Mouse (Mus musculus) intestine, embryonic 14.5 days (tissue): ENCODE measurements around the gene Bbs9. TPM values are rescaled to one million over a fixed set of nuclear protein-coding genes. Genes with fewer than 3 reads are reported as not detected.

ENCODE experiments used
- ATAC-seq: fragments of 200-750 bp; cut with Nextera tagmentation; replicated peaks from 2 replicates; pipeline ENCODE4 v1.8.0; 2017; ENCODE audit warnings: low read depth, moderate number of reproducible peaks, moderate TSS enrichment, moderate library complexity; ENCODE audit not compliant: low FRiP score, low TSS enrichment
- DNase-seq: peaks from one replicate; pipeline ENCODE4 v3.0.0-alpha.2; 2018; ENCODE audit warnings: low spot score
- H3K27ac ChIP-seq: fragments of 300-500 bp; sonication (generic); 2 replicates; pipeline ENCODE4 v1.5.1; 2014; ENCODE audit warnings: low read depth, mild to moderate bottlenecking, control low read depth
- H3K27me3 ChIP-seq: fragments of 300-500 bp; sonication (generic); replicated peaks from 2 replicates; pipeline ENCODE4 v1.6.1; 2014; ENCODE audit warnings: low read length, control low read depth; ENCODE audit not compliant: control insufficient read depth, insufficient read depth
- H3K36me3 ChIP-seq: fragments of 300-500 bp; sonication (generic); 2 replicates; pipeline ENCODE4 v1.6.1; 2014; ENCODE audit warnings: low read length, control low read depth; ENCODE audit not compliant: control insufficient read depth, insufficient read depth
- H3K4me1 ChIP-seq: fragments of 300-500 bp; sonication (generic); replicated peaks from 2 replicates; pipeline ENCODE4 v1.6.1; 2014; ENCODE audit warnings: low read length, control low read depth, mixed read lengths; ENCODE audit not compliant: control insufficient read depth, insufficient read depth
- H3K4me2 ChIP-seq: fragments of 300-500 bp; sonication (generic); 2 replicates; pipeline ENCODE4 v1.6.1; 2014; ENCODE audit warnings: low read length
- H3K4me3 ChIP-seq: fragments of 300-500 bp; sonication (generic); 2 replicates; pipeline ENCODE4 v1.5.1; 2014; ENCODE audit warnings: low read depth, low read length, control low read depth, mixed read lengths
- H3K9ac ChIP-seq: fragments of 300-500 bp; sonication (generic); 2 replicates; pipeline ENCODE4 v1.6.1; 2014; ENCODE audit warnings: mild to moderate bottlenecking, low read length
- H3K9me3 ChIP-seq: fragments of 300-500 bp; sonication (generic); 2 replicates; pipeline ENCODE4 v1.6.1; 2016; ENCODE audit warnings: low read length, control low read depth; ENCODE audit not compliant: control insufficient read depth
- WGBS: fragments of 180-500 bp; shearing (Covaris S2); extraction: QIAGEN DNeasy Blood & Tissue Kit; methylation state at CpG from one replicate; pipeline ENCODE4 v1.1.7; 2014; 5-methylcytosine and 5-hydroxymethylcytosine counted together
- polyA plus RNA-seq: library from polyadenylated mRNA; unstranded; fragments of >200 nt; fragmentation: Nextera tagmentation; extraction: Ambion mirVana; gene quantifications from 2 replicates; pipeline ENCODE4 v1.2.1, GENCODE M21; 2014

The Bbs9 gene
- polyA plus RNA-seq, 1 experiment from 2014 or later = 14.2 TPM

- Histone ChIP-seq H3K27me3 (no peaks in the 10 kb centered on the region), H3K4me1 (no peaks in the 10 kb centered on the region), H3K36me3 (no peaks in the 10 kb centered on the region), H3K27ac (no peak overlapping the region), H3K9ac (no peak overlapping the region), H3K9me3 (no peaks in the 10 kb centered on the region), H3K4me3 (no peak overlapping the region), H3K4me2 (no peak overlapping the region)
- WGBS = 89% methylated on average over 5 of the region's 5 CpGs
- no peak for DNase-seq
- ATAC-seq = no peak
These were observed 300.9 kb downstream of the Bbs9 start for GRCm38 (mm10) chr9:22776246-22776961.

- 86% methylated on average over 7 of the region's 7 CpGs for WGBS
- Histone ChIP-seq H3K36me3 (no peaks in the 10 kb centered on the region), H3K9me3 (no peaks in the 10 kb centered on the region)
These were observed 301.9 kb downstream of the Bbs9 start for GRCm38 (mm10) chr9:22777425-22777824.

GRCm38 (mm10) chr9:22779631-22780030 is 304.1 kb downstream of the Bbs9 start:
- WGBS = 87% methylated on average over 6 of the region's 6 CpGs
- no peak for ATAC-seq
- no peak overlapping the region for H3K9ac ChIP-seq

More at GRCm38 (mm10) chr9:22777425-22777824, 301.9 kb downstream of the Bbs9 start:
- Histone ChIP-seq H3K4me2 (no peak overlapping the region), H3K9ac (no peak overlapping the region), H3K4me1 (no peaks in the 10 kb centered on the region), H3K27ac (no peak overlapping the region), H3K4me3 (no peak overlapping the region), H3K27me3 (no peaks in the 10 kb centered on the region)
- no peak for ATAC-seq
- DNase-seq = no peak

GRCm38 (mm10) chr9:22786006-22786405 is 310.5 kb downstream of the Bbs9 start:
- Histone ChIP-seq H3K9me3 (no peaks in the 10 kb centered on the region), H3K27ac (no peak overlapping the region), H3K4me2 (no peak overlapping the region), H3K4me3 (no peak overlapping the region), H3K9ac (no peak overlapping the region), H3K36me3 (no peaks in the 10 kb centered on the region), H3K27me3 (no peaks in the 10 kb centered on the region), H3K4me1 (no peaks in the 10 kb centered on the region)
- 89% methylated on average over 4 of the region's 4 CpGs for WGBS
- ATAC-seq (no peak), DNase-seq (no peak)

More at GRCm38 (mm10) chr9:22779631-22780030, 304.1 kb downstream of the Bbs9 start:
- Histone ChIP-seq H3K36me3 (no peaks in the 10 kb centered on the region), H3K4me3 (no peak overlapping the region), H3K4me2 (no peak overlapping the region), H3K27me3 (no peaks in the 10 kb centered on the region), H3K27ac (no peak overlapping the region), H3K4me1 (no peaks in the 10 kb centered on the region), H3K9me3 (no peaks in the 10 kb centered on the region)
- no peak for DNase-seq

- ATAC-seq (no peak), DNase-seq (no peak)
- no peaks in the 10 kb centered on the region for H3K36me3 ChIP-seq
- no peak overlapping the region for H3K4me3 ChIP-seq
- WGBS = 93% methylated on average over 4 of the region's 4 CpGs
- H3K27ac ChIP-seq = no peak overlapping the region
- H3K9ac ChIP-seq = no peak overlapping the region
- no peaks in the 10 kb centered on the region for H3K27me3 ChIP-seq
- H3K4me1 ChIP-seq = no peaks in the 10 kb centered on the region
- no peaks in the 10 kb centered on the region for H3K9me3 ChIP-seq
- no peak overlapping the region for H3K4me2 ChIP-seq
These were observed 312.9 kb downstream of the Bbs9 start for GRCm38 (mm10) chr9:22788423-22788822.

GRCm38 (mm10) chr9:22788850-22789249 is 313.3 kb downstream of the Bbs9 start:
- no peaks in the 10 kb centered on the region for H3K9me3 ChIP-seq
- no peaks in the 10 kb centered on the region for H3K27me3 ChIP-seq
- no peak overlapping the region for H3K27ac ChIP-seq
- no peak overlapping the region for H3K4me3 ChIP-seq
- H3K4me2 ChIP-seq = no peak overlapping the region
- no peak overlapping the region for H3K9ac ChIP-seq
- no peaks in the 10 kb centered on the region for H3K36me3 ChIP-seq
- H3K4me1 ChIP-seq = no peaks in the 10 kb centered on the region
- WGBS = 87% methylated on average over 4 of the region's 4 CpGs
- ATAC-seq (no peak), DNase-seq (no peak)

GRCm38 (mm10) chr9:22789380-22790168 is 314.1 kb downstream of the Bbs9 start:
- Histone ChIP-seq H3K4me2 (no peak overlapping the region), H3K9me3 (no peaks in the 10 kb centered on the region), H3K36me3 (no peaks in the 10 kb centered on the region), H3K9ac (no peak overlapping the region), H3K27ac (no peak overlapping the region), H3K4me3 (no peak overlapping the region), H3K27me3 (no peaks in the 10 kb centered on the region), H3K4me1 (no peaks in the 10 kb centered on the region)
- WGBS = 83% methylated on average over 9 of the region's 9 CpGs
- ATAC-seq = no peak
- DNase-seq = no peak

GRCm38 (mm10) chr9:22791208-22791607 is 315.7 kb downstream of the Bbs9 start:
- Histone ChIP-seq H3K4me3 (no peak overlapping the region), H3K27me3 (no peaks in the 10 kb centered on the region), H3K36me3 (no peaks in the 10 kb centered on the region), H3K9ac (no peak overlapping the region), H3K9me3 (no peaks in the 10 kb centered on the region), H3K27ac (no peak overlapping the region), H3K4me1 (no peaks in the 10 kb centered on the region), H3K4me2 (no peak overlapping the region)
- DNase-seq = no peak
- no peak for ATAC-seq
- WGBS = 87% methylated on average over 5 of the region's 5 CpGs
